Mouse (Mus musculus) heart, postnatal 0 days (tissue): Measurements from ENCODE around the gene Dhdds. TPM values are rescaled to one million over a fixed set of nuclear protein-coding genes. Genes with fewer than 3 reads are reported as not detected.

Source experiments
- ATAC-seq: fragments of 200-750 bp; cut with Nextera tagmentation; 2 replicates; pipeline ENCODE4 v1.8.0; 2017; ENCODE audit warnings: low read depth, moderate number of reproducible peaks, moderate library complexity; ENCODE audit not compliant: insufficient read depth
- DNase-seq: peaks from one replicate; pipeline ENCODE4 v3.0.0-alpha.2; 2016; ENCODE audit warnings: low spot score
- H3K27ac ChIP-seq: fragments of 300-500 bp; sonication (generic); 2 replicates; pipeline ENCODE4 v1.5.1; 2014; ENCODE audit warnings: low read depth, mild to moderate bottlenecking
- H3K27me3 ChIP-seq: fragments of 300-500 bp; sonication (generic); 2 replicates; pipeline ENCODE4 v1.6.1; 2014; ENCODE audit warnings: low read length, mixed read lengths; ENCODE audit not compliant: control insufficient read depth, insufficient read depth
- H3K36me3 ChIP-seq: fragments of 300-500 bp; sonication (generic); replicated peaks from 2 replicates; pipeline ENCODE4 v1.6.1; 2014; ENCODE audit warnings: low read length, mixed read lengths; ENCODE audit not compliant: control insufficient read depth, insufficient read depth
- H3K4me1 ChIP-seq: fragments of 300-500 bp; sonication (generic); 2 replicates; pipeline ENCODE4 v1.6.1; 2014; ENCODE audit warnings: antibody characterized with exemption; ENCODE audit not compliant: control insufficient read depth, insufficient read depth
- H3K4me2 ChIP-seq: fragments of 300-500 bp; sonication (generic); 2 replicates; pipeline ENCODE4 v1.6.1; 2014; ENCODE audit warnings: low read depth, mild to moderate bottlenecking, low read length, moderate library complexity
- H3K4me3 ChIP-seq: fragments of 300-500 bp; sonication (generic); 2 replicates; pipeline ENCODE4 v1.5.1; 2014; ENCODE audit warnings: low read depth, low read length
- H3K9ac ChIP-seq: fragments of 300-500 bp; sonication (generic); replicated peaks from 2 replicates; pipeline ENCODE4 v1.6.1; 2014; ENCODE audit warnings: low read depth, low read length, mixed read lengths
- H3K9me3 ChIP-seq: fragments of 300-500 bp; sonication (generic); replicated peaks from 2 replicates; pipeline ENCODE4 v1.6.1; 2016; ENCODE audit warnings: low read length; ENCODE audit not compliant: control insufficient read depth
- CTCF ChIP-seq: IDR thresholded peaks from 2 replicates; pipeline ENCODE4 v1.5.1; 2016; ENCODE audit warnings: antibody characterized with exemption, control low read depth, low read depth
- EP300 ChIP-seq: IDR thresholded peaks from 2 replicates; pipeline ENCODE4 v1.6.1; 2016; ENCODE audit warnings: antibody characterized with exemption, low read depth
- WGBS: fragments of 180-500 bp; shearing (Covaris S2); extraction: QIAGEN DNeasy Blood & Tissue Kit; methylation state at CpG from one replicate; pipeline ENCODE4 v1.1.7; 2014; 5-methylcytosine and 5-hydroxymethylcytosine counted together
- polyA plus RNA-seq: library from polyadenylated mRNA; unstranded; fragments of >200 nt; fragmentation: Nextera tagmentation; extraction: Ambion mirVana; gene quantifications from 2 replicates; pipeline ENCODE4 v1.2.1, GENCODE M21; 2015
- total RNA-seq: library from RNA; depleted of rRNA; stranded (reverse); fragments of >200 nt; gene quantifications from 2 replicates; pipeline ENCODE4 v1.2.3, GENCODE M21; 2014; ENCODE audit warnings: low replicate concordance

The Dhdds gene
- total and polyA plus RNA-seq, 2 experiments from 2014 or later: 25.8 to 38.4 TPM

- DNase-seq: no peak
- 82% methylated on average over 7 of the region's 7 CpGs for WGBS
Observed at GRCm38 (mm10) chr4:133962566-133962965, 38.2 kb downstream of the Dhdds start.

GRCm38 (mm10) chr4:133958884-133959283 lies 41.8 kb downstream of the Dhdds start:
- H3K4me3 ChIP-seq: no peak overlapping the region
- H3K27ac ChIP-seq: no peak overlapping the region
- H3K9me3 ChIP-seq: no peaks in the 10 kb centered on the region
- no peaks in the 10 kb centered on the region for H3K4me1 ChIP-seq
- no peak for DNase-seq
- WGBS: 65% methylated on average over 1 of the region's 1 CpGs
- no peaks in the 10 kb centered on the region for H3K27me3 ChIP-seq
- H3K9ac ChIP-seq: no peak overlapping the region
- H3K36me3 ChIP-seq: peaks cover 10% of the 10 kb centered on the region
- TF ChIP-seq EP300 (no peak), CTCF (no peak)
- ATAC-seq: no peak
- no peak overlapping the region for H3K4me2 ChIP-seq

More at GRCm38 (mm10) chr4:133962566-133962965, 38.2 kb downstream of the Dhdds start:
- TF ChIP-seq EP300 (no peak), CTCF (no peak)
- Histone ChIP-seq H3K36me3 (peaks cover 17% of the 10 kb centered on the region), H3K9me3 (no peaks in the 10 kb centered on the region), H3K4me1 (peaks cover 8% of the 10 kb centered on the region), H3K4me2 (no peak overlapping the region), H3K4me3 (no peak overlapping the region), H3K9ac (no peak overlapping the region), H3K27ac (no peak overlapping the region), H3K27me3 (no peaks in the 10 kb centered on the region)
- ATAC-seq: no peak

DNA sequence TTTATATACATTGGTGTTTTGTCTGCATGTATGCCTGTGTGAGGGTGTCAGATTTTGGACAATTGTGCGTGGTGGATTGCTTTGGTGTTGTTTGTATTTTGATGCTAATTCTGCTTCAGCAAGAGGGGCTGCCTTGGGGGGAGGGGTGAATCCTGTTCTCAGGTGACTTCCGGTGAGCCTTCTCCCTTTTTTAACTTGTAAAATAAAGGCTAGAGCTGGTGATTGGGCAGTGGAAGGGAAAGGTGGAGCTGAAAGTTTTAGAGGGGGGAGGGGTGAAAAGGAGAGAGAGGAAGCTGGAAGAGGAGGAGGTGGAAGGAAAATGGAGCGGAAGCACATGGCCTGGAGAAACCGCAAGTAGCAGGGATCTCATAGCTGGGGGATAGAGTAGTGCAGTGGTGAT lies 44.4 kb downstream of the Dhdds start:
- TF ChIP-seq EP300 (no peak), CTCF (no peak)
- no peak overlapping the region for H3K4me2 ChIP-seq
- no peak for DNase-seq
- H3K9me3 ChIP-seq: no peaks in the 10 kb centered on the region
- 84% methylated on average over 4 of the region's 4 CpGs for whole genome bisulfite sequencing
- H3K9ac ChIP-seq: no peak overlapping the region
- no peak for ATAC-seq
- H3K4me3 ChIP-seq: no peak overlapping the region
- H3K27me3 ChIP-seq: no peaks in the 10 kb centered on the region
- H3K36me3 ChIP-seq: no peaks in the 10 kb centered on the region
- no peak overlapping the region for H3K27ac ChIP-seq
- no peaks in the 10 kb centered on the region for H3K4me1 ChIP-seq

- H3K9ac ChIP-seq: no peak overlapping the region
- H3K4me2 ChIP-seq: no peak overlapping the region
- ATAC-seq (no peak), DNase-seq (no peak)
- H3K9me3 ChIP-seq: no peaks in the 10 kb centered on the region; the same call in 1 of the 2 replicates
- TF ChIP-seq CTCF: no peak
- TF ChIP-seq EP300: no peak
- no peaks in the 10 kb centered on the region for H3K36me3 ChIP-seq
- no peak overlapping the region for H3K27ac ChIP-seq
- no peaks in the 10 kb centered on the region for H3K27me3 ChIP-seq
- H3K4me1 ChIP-seq: no peaks in the 10 kb centered on the region
- no peak overlapping the region for H3K4me3 ChIP-seq
- WGBS: 28% methylated on average over 4 of the region's 4 CpGs
Observed at GRCm38 (mm10) chr4:133946736-133947135, 54.0 kb downstream of the Dhdds start.

GRCm38 (mm10) chr4:133943791-133944190 lies 56.9 kb downstream of the Dhdds start:
- Histone ChIP-seq H3K27me3 (no peaks in the 10 kb centered on the region), H3K9me3 (no peaks in the 10 kb centered on the region; the same call in 1 of the 2 replicates), H3K4me1 (no peaks in the 10 kb centered on the region), H3K4me3 (no peak overlapping the region), H3K27ac (no peak overlapping the region), H3K36me3 (no peaks in the 10 kb centered on the region), H3K4me2 (no peak overlapping the region), H3K9ac (no peak overlapping the region)
- 73% methylated on average over 3 of the region's 3 CpGs for WGBS
- TF ChIP-seq EP300 (no peak), CTCF (no peak)
- ATAC-seq (no peak), DNase-seq (no peak)

- H3K4me3 ChIP-seq: no peak overlapping the region
- no peak overlapping the region for H3K4me2 ChIP-seq
- H3K4me1 ChIP-seq: no peaks in the 10 kb centered on the region
- no peak overlapping the region for H3K9ac ChIP-seq
- TF ChIP-seq EP300 (no peak), CTCF (no peak)
- H3K36me3 ChIP-seq: no peaks in the 10 kb centered on the region
- no peaks in the 10 kb centered on the region; the same call in 1 of the 2 replicates for H3K9me3 ChIP-seq
- no peaks in the 10 kb centered on the region for H3K27me3 ChIP-seq
- WGBS: 93% methylated on average over 4 of the region's 4 CpGs
- no peak for DNase-seq
- H3K27ac ChIP-seq: no peak overlapping the region
- no peak for ATAC-seq
Observed at GRCm38 (mm10) chr4:133942679-133943078, 58.0 kb downstream of the Dhdds start.
